Mouse (Mus musculus) forebrain, embryonic 11.5 days (tissue): ENCODE measurements around the gene Naa15. TPM values are rescaled to one million over a fixed set of nuclear protein-coding genes. Genes with fewer than 3 reads are reported as not detected.
A peak's percentile ranks its signal among the peaks of the same experiment; 100 is the strongest.

ENCODE experiments used
- ATAC-seq: fragments of 200-750 bp; cut with Nextera tagmentation; replicated peaks from 2 replicates; pipeline ENCODE4 v1.8.0; 2017; ENCODE audit warnings: moderate TSS enrichment; ENCODE audit not compliant: low FRiP score
- DNase-seq: peaks from one replicate; pipeline ENCODE4 v3.0.0-alpha.2; 2017; ENCODE audit warnings: low spot score
- H3K27ac ChIP-seq: fragments of 300-500 bp; sonication (generic); 2 replicates; pipeline ENCODE4 v1.5.1; 2014; ENCODE audit warnings: low read depth, low read length
- H3K27me3 ChIP-seq: fragments of 300-500 bp; sonication (generic); 2 replicates; pipeline ENCODE4 v1.6.1; 2014; ENCODE audit warnings: mild to moderate bottlenecking, low read length, mixed read lengths; ENCODE audit not compliant: control insufficient read depth, insufficient read depth
- H3K36me3 ChIP-seq: fragments of 300-500 bp; sonication (generic); 2 replicates; pipeline ENCODE4 v1.6.1; 2014; ENCODE audit warnings: mild to moderate bottlenecking, low read length, moderate library complexity, mixed read lengths; ENCODE audit not compliant: control insufficient read depth, insufficient read depth
- H3K4me1 ChIP-seq: fragments of 300-500 bp; sonication (generic); replicated peaks from 2 replicates; pipeline ENCODE4 v1.6.1; 2014; ENCODE audit warnings: low read length, mixed read lengths; ENCODE audit not compliant: control insufficient read depth, insufficient read depth
- H3K4me2 ChIP-seq: fragments of 300-500 bp; sonication (generic); 2 replicates; pipeline ENCODE4 v1.6.1; 2014; ENCODE audit warnings: low read depth, mild to moderate bottlenecking, low read length, moderate library complexity, mixed read lengths; ENCODE audit not compliant: severe bottlenecking
- H3K4me3 ChIP-seq: fragments of 300-500 bp; sonication (generic); 2 replicates; pipeline ENCODE4 v1.5.1; 2014; ENCODE audit warnings: low read depth, low read length
- H3K9ac ChIP-seq: fragments of 300-500 bp; sonication (generic); 2 replicates; pipeline ENCODE4 v1.6.1; 2014; ENCODE audit warnings: low read length
- H3K9me3 ChIP-seq: fragments of 300-500 bp; sonication (generic); 2 replicates; pipeline ENCODE4 v1.6.1; 2016; ENCODE audit warnings: low read length, mixed read lengths; ENCODE audit not compliant: control insufficient read depth
- WGBS: fragments of 180-500 bp; shearing (Covaris S2); extraction: QIAGEN DNeasy Blood & Tissue Kit; methylation state at CpG from one replicate; pipeline ENCODE4 v1.1.7; 2014; 5-methylcytosine and 5-hydroxymethylcytosine counted together
- polyA plus RNA-seq: library from polyadenylated mRNA; unstranded; fragments of >200 nt; fragmentation: Nextera tagmentation; extraction: Ambion mirVana; gene quantifications from 2 replicates; pipeline ENCODE4 v1.2.1, GENCODE M21; 2014

The Naa15 gene
- 61.5 and 62.6 TPM in 2 replicates for polyA plus RNA-seq

DNA sequence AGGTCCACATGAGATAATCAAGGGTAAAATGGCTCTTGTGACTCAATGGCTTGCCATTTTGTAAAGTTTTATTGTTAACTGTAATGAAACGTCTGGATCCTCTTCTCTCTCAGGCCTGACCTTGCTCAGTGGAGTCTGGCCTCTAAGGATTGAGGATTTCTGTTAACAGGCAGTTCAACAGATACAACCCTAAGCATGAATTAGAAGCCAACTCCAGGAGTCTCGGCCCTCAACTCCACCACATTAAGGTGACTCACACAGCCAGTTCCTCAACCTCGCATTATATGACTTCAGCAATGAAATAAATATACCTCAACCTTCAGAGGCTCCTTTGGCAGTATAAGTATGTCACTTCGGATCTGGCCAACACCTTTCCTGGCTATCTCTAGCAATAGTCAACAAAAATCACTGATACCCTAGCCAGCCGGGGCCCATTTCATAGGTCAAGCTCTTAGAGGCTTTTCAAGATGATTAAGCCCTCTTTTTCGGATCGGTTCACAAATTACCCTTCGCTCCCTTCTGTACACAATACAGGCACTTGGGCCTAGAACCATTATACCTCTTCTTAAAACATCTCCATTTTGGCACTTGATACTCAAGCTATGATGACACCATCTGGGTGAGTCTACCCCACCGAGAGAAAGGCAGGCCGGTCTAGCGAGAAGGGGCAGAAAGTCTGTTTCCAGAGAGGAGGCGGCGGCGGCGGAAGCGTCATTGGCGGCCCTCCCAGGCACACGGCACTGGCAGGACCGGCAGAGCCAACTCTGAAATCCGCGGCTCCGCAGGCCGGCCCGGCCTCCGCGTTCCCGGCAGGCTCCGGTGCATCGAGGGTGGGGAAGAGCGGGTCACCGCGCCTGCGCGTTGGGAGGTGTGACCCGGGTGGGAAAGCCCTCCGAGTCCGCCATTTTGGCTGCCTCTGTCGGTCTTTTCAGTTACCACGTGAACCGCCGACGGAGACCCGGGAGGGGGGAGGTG lies at the start of gene Naa15:
Naa15 (plus strand) TSS at position 51 of the 975 bp plus-strand sequence.
- peak within 1 kb of the TSS; percentile 74 for H3K4me2 ChIP-seq
- ATAC-seq, result peak; percentile 94
- no peaks in the 10 kb centered on the region for H3K36me3 ChIP-seq
- no peaks in the 10 kb centered on the region for H3K9me3 ChIP-seq
- H3K4me1 ChIP-seq, result peaks cover 8% of the 10 kb centered on the region; the same call in 1 of the 2 replicates
- H3K4me3 ChIP-seq, result peak within 1 kb of the TSS; percentile 99
- peak within 1 kb of the TSS; percentile 85 for H3K27ac ChIP-seq
- H3K9ac ChIP-seq, result peak within 1 kb of the TSS; percentile 98
- no peaks in the 10 kb centered on the region for H3K27me3 ChIP-seq
- DNase-seq, result peak; percentile 96
- WGBS, result 5% methylated on average over 43 of the region's 43 CpGs

GRCm38 (mm10) chr3:51365517-51365882 lies 49.4 kb upstream of the Naa15 start:
- H3K27me3 ChIP-seq, result no peaks in the 10 kb centered on the region
- H3K9me3 ChIP-seq, result no peaks in the 10 kb centered on the region
- 0 out of 2 replicates have a peak overlapping the region, but pooled peaks have one; percentile 36 for H3K4me3 ChIP-seq
- peak overlapping the region; percentile 70 for H3K4me2 ChIP-seq
- no peak overlapping the region for H3K27ac ChIP-seq
- 21% methylated on average over 3 of the region's 3 CpGs for WGBS
- H3K36me3 ChIP-seq, result no peaks in the 10 kb centered on the region
- no peaks in the 10 kb centered on the region for H3K4me1 ChIP-seq
- ATAC-seq, result no peak
- DNase-seq, result no peak
- 0 out of 2 replicates have a peak overlapping the region, but pooled peaks have one; percentile 49 for H3K9ac ChIP-seq

GRCm38 (mm10) chr3:51366926-51367325 lies 48.0 kb upstream of the Naa15 start:
- Histone ChIP-seq H3K4me3 (no peak overlapping the region), H3K27me3 (no peaks in the 10 kb centered on the region), H3K9ac (no peak overlapping the region), H3K4me1 (no peaks in the 10 kb centered on the region), H3K9me3 (no peaks in the 10 kb centered on the region), H3K4me2 (no peak overlapping the region), H3K27ac (no peak overlapping the region), H3K36me3 (no peaks in the 10 kb centered on the region)
- ATAC-seq (no peak), DNase-seq (no peak)
- 67% methylated on average over 4 of the region's 4 CpGs for WGBS

GRCm38 (mm10) chr3:51368011-51368410 lies 46.9 kb upstream of the Naa15 start:
- no peak for DNase-seq
- ATAC-seq, result no peak
- no peaks in the 10 kb centered on the region for H3K27me3 ChIP-seq

DNA sequence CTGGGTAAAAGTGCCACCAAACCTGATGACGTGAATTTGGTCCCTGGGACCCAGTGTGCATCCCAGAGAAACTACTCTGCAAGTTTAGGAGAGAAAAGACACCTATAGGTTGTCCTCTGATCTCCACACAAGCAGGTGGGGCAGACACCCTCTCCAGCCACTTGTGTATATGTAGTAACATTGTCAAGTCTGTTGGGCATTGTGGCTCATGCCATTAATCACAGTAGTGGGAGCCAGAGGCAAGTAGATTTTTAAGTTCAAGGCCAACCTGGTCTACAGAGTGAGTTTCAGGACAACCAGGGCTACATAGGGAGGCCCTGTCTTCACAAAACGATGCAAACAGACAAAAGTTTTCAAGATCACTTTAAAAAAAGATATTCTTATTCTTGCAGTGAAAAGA lies 43.1 kb upstream of the Naa15 start:
- Histone ChIP-seq H3K27me3 (no peaks in the 10 kb centered on the region), H3K9me3 (no peaks in the 10 kb centered on the region), H3K4me2 (no peak overlapping the region), H3K4me3 (no peak overlapping the region), H3K4me1 (no peaks in the 10 kb centered on the region), H3K9ac (no peak overlapping the region), H3K36me3 (no peaks in the 10 kb centered on the region), H3K27ac (no peak overlapping the region)
- ATAC-seq, result no peak
- WGBS, result 68% methylated on average over 2 of the region's 2 CpGs
- no peak for DNase-seq

More at GRCm38 (mm10) chr3:51368011-51368410, 46.9 kb upstream of the Naa15 start:
- H3K4me2 ChIP-seq, result no peak overlapping the region
- no peak overlapping the region for H3K4me3 ChIP-seq
- H3K9me3 ChIP-seq, result no peaks in the 10 kb centered on the region
- H3K4me1 ChIP-seq, result no peaks in the 10 kb centered on the region
- no peaks in the 10 kb centered on the region for H3K36me3 ChIP-seq
- no peak overlapping the region for H3K9ac ChIP-seq
- no peak overlapping the region for H3K27ac ChIP-seq
- WGBS, result 88% methylated on average over 4 of the region's 4 CpGs

DNA sequence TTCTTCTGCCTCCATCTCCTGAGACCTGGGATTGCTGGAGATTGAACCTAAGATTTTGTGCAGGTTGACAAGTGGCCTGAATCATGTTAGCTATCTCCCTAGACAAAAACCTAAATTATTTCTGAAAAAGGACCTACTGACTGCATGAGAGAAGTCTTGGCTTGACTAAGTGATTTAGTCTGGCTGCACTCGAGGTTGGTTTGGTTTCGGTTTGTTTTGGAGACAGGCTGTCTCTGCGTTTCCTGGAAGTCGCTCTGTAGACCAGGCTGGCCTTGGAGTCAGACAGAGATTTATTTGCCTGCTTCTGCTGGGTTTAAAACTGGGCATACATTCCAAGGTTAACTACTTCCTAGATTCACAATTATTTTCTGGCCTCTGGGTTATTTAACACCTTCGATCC lies 42.1 kb upstream of the Naa15 start:
- Histone ChIP-seq H3K36me3 (no peaks in the 10 kb centered on the region), H3K4me3 (no peak overlapping the region), H3K4me2 (no peak overlapping the region), H3K27ac (no peak overlapping the region), H3K27me3 (no peaks in the 10 kb centered on the region), H3K4me1 (no peaks in the 10 kb centered on the region), H3K9ac (no peak overlapping the region), H3K9me3 (no peaks in the 10 kb centered on the region)
- WGBS, result 84% methylated on average over 5 of the region's 5 CpGs
- DNase-seq, result no peak
- no peak for ATAC-seq

GRCm38 (mm10) chr3:51373544-51373943 lies 41.4 kb upstream of the Naa15 start:
- Histone ChIP-seq H3K9me3 (no peaks in the 10 kb centered on the region), H3K27ac (no peak overlapping the region), H3K9ac (no peak overlapping the region), H3K4me1 (0 out of 2 replicates have a peak, but pooled peaks cover 2% of the 10 kb centered on the region), H3K4me3 (no peak overlapping the region), H3K4me2 (no peak overlapping the region), H3K36me3 (no peaks in the 10 kb centered on the region), H3K27me3 (no peaks in the 10 kb centered on the region)
- WGBS, result 76% methylated on average over 5 of the region's 5 CpGs
- ATAC-seq, result no peak
- no peak for DNase-seq

DNA sequence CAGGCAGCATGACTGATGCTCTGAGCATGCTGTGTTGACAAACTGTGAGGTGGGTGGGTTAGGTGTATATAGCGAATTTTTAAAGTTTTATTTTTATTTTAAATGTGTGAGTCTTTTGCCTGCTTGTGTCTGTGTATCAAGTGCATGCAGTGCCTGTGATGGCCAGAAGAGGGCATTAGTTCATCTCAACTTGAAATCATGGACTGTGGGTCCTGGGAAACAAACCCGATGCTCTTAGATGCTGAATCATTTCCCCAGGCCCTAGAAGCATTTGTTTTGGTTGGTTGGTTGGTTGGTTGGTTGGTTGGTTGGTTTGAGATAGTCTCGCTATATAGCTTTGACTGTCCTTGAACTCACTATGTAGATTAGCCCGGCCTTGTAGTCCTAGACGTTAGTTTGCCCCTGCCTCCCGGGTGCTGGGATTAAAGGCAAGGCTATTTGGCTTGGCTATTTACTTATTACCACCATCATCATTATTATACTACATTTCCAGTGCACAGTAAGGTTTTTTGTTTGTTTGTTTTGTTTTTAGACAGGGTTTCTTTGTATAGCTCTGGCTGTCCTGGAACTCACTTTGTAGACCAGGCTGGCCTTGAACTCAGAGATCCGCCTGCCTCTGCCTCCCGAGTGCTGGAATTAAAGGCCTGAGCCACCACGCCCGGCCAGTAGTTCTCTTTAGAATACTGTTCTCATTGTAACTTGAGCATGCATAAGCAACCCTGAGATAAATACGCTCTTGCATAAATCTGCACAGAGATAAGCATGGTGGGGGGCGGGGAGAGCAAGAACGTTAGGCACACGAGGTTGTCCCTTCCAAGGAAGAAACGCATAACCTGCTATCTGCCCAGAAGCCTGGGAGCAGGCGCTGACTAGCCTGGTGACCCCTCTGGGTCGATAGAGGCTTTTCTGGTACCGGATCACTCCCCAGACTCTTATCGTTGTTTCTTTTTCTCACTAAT lies 39.4 kb upstream of the Naa15 start:
- 0 out of 2 replicates have a peak, but pooled peaks cover 2% of the 10 kb centered on the region for H3K4me1 ChIP-seq
- H3K27me3 ChIP-seq, result no peaks in the 10 kb centered on the region
- no peak overlapping the region for H3K4me2 ChIP-seq
- no peak overlapping the region for H3K4me3 ChIP-seq
- 87% methylated on average over 19 of the region's 19 CpGs for WGBS
- DNase-seq, result peak; percentile 67
- no peak overlapping the region for H3K27ac ChIP-seq
- no peaks in the 10 kb centered on the region for H3K9me3 ChIP-seq
- no peak overlapping the region for H3K9ac ChIP-seq
- no peak for ATAC-seq
- no peaks in the 10 kb centered on the region for H3K36me3 ChIP-seq
